Mouse (Mus musculus) testis, adult 2 months (tissue): ENCODE results near the gene Ephb4.

ENCODE experiments used
- CTCF ChIP-seq: fragments of 200-500 bp; IDR thresholded peaks from 2 replicates; pipeline ENCODE4 v1.5.1; 2012; ENCODE audit warnings: low read depth, mild to moderate bottlenecking, inconsistent platforms, low read length, moderate library complexity; ENCODE audit not compliant: control insufficient read depth, insufficient read depth, insufficient replicate concordance
- POLR2A ChIP-seq: fragments of 200-500 bp; IDR thresholded peaks from 2 replicates; pipeline ENCODE4 v1.6.1; 2012; ENCODE audit warnings: low read depth, mild to moderate bottlenecking, inconsistent platforms, low read length, moderate library complexity; ENCODE audit not compliant: control insufficient read depth

DNA sequence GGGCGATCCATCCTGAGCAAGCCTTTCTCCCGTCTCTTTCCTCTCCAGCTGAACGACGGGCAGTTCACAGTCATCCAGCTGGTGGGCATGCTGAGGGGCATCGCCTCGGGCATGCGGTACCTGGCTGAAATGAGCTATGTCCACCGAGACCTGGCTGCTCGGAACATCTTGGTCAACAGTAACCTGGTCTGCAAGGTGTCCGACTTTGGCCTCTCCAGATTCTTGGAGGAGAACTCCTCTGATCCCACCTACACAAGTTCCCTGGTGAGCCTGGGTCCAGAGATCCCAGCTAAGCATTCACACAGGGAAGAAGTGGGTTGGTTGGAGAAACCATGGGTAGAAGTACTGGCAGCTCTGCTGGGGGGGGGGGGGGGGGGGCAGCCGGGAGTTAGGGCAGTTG is 19.8 kb downstream of the Ephb4 start:
- TF ChIP-seq CTCF: no peak
- no peak for TF ChIP-seq POLR2A
